Mouse (Mus musculus): ENCODE data around the gene Apba3. TPM values are rescaled to one million over a fixed set of nuclear protein-coding genes. Genes with fewer than 3 reads are reported as not detected.

Gene Apba3
- polyA plus RNA-seq, 1 experiment from 2014 or later, result 36.2 TPM

DNA sequence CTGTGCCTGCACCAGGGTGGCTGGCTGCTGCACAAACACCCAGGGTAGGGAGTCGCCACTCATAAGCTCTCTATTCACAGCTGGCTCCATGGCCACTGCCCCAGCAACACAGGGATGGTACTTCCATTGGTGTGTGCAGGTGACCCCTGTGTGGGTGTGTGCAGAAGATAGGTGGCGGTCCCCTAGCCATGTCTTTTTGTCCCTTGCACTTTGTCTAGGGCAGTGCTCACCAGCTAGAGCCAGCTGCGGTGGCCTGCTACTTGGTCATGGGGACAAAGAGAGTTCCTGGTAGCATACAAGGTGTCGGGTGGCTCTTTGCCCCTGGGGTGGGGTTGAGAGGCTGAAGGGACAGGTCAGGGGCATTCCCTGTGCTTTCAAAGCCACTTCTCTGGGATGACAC, 22.6 kb upstream of the Apba3 start:
- Histone ChIP-seq H3K36me3 (ENCODE audit: control insufficient read depth, insufficient read depth, low read length) (no peaks in the 10 kb centered on the region), H3K4me2 (ENCODE audit: low read depth, low read length, severe bottlenecking) (no peak overlapping the region), H3K27me3 (ENCODE audit: control insufficient read depth, insufficient read depth, low read length) (peaks cover 10% of the 10 kb centered on the region), H3K27ac (ENCODE audit: low read depth, low read length) (no peak overlapping the region), H3K4me1 (replicated peaks; ENCODE audit: control insufficient read depth, insufficient read depth, low read length) (peaks cover 6% of the 10 kb centered on the region), H3K9ac (ENCODE audit: low read length) (no peak overlapping the region), H3K4me3 (ENCODE audit: low read depth, low read length) (no peak overlapping the region), H3K9me3 (ENCODE audit: control insufficient read depth, low read length) (no peaks in the 10 kb centered on the region)
- no peak for DNase-seq (ENCODE audit: low spot score)
- ATAC-seq (replicated peaks; ENCODE audit: low FRiP score), result peak; percentile 1; the same call in 1 of the 2 replicates
- WGBS, result 74% methylated on average over 4 of the region's 4 CpGs

GRCm38 (mm10) chr10:81244595-81244994, 22.2 kb upstream of the Apba3 start:
- H3K9ac ChIP-seq (ENCODE audit: low read length), result no peak overlapping the region; the same call in 1 of the 2 replicates
- no peaks in the 10 kb centered on the region for H3K9me3 ChIP-seq (ENCODE audit: control insufficient read depth, low read length)
- no peaks in the 10 kb centered on the region for H3K36me3 ChIP-seq (ENCODE audit: control insufficient read depth, insufficient read depth, low read length)
- no peak overlapping the region for H3K4me3 ChIP-seq (ENCODE audit: low read depth, low read length)
- no peak overlapping the region for H3K27ac ChIP-seq (ENCODE audit: low read depth, low read length)
- H3K4me1 ChIP-seq (replicated peaks; ENCODE audit: control insufficient read depth, insufficient read depth, low read length), result peaks cover 6% of the 10 kb centered on the region
- peaks cover 7% of the 10 kb centered on the region for H3K27me3 ChIP-seq (ENCODE audit: control insufficient read depth, insufficient read depth, low read length)
- ATAC-seq (replicated peaks; ENCODE audit: low FRiP score) (peak; percentile 71), DNase-seq (ENCODE audit: low spot score) (peak; percentile 91)
- H3K4me2 ChIP-seq (ENCODE audit: low read depth, low read length, severe bottlenecking), result no peak overlapping the region
- 5% methylated on average over 17 of the region's 17 CpGs for WGBS

DNA sequence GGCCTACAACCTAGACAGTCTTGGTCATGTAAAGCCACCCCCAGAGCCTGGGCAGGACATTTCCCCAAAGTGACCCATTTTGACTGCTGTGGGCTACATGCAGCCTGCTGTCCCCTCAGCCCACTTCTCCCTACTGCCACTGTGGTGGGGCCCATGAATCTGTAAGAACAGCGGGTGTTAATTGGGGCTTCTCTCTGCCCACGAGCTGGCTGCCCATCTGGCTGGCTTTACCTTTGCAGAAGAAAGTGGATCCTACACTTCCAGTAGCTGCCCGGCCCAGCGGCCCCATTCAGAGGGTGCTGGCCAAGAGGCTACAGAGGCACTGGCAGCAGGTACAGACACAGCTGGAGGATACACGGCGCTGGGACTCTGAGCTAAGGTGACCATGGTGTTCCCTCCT, 21.6 kb upstream of the Apba3 start:
- WGBS, result 87% methylated on average over 6 of the region's 6 CpGs
- DNase-seq (ENCODE audit: low spot score), result no peak
- Histone ChIP-seq H3K4me3 (ENCODE audit: low read depth, low read length) (no peak overlapping the region), H3K9me3 (ENCODE audit: control insufficient read depth, low read length) (no peaks in the 10 kb centered on the region), H3K4me2 (ENCODE audit: low read depth, low read length, severe bottlenecking) (no peak overlapping the region), H3K27me3 (ENCODE audit: control insufficient read depth, insufficient read depth, low read length) (peaks cover 4% of the 10 kb centered on the region), H3K4me1 (replicated peaks; ENCODE audit: control insufficient read depth, insufficient read depth, low read length) (0 out of 2 replicates have a peak, but pooled peaks cover 1% of the 10 kb centered on the region), H3K36me3 (ENCODE audit: control insufficient read depth, insufficient read depth, low read length) (no peaks in the 10 kb centered on the region), H3K27ac (ENCODE audit: low read depth, low read length) (no peak overlapping the region), H3K9ac (ENCODE audit: low read length) (no peak overlapping the region; the same call in 1 of the 2 replicates)
- ATAC-seq (replicated peaks; ENCODE audit: low FRiP score), result no peak

DNA sequence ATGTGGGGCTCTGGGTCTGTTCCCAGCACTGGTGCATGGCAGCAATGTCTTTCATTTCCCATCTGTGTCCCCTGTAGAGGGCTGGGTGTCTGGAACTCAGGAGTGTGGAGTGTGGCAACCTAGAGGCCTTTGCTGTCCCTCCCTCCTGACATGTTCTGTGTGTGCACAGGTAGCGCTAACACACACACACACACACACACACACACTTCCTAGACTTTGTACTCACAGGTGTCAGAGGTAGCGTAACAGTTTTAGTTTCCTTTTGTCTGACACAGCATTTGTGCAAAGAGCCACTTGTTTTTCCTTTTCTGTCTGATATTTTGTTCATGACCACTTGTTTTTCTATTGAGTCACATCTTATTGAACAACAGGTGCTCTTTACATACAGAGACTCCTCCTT, 19.0 kb upstream of the Apba3 start:
- Histone ChIP-seq H3K9ac (ENCODE audit: low read length) (no peak overlapping the region), H3K27me3 (ENCODE audit: control insufficient read depth, insufficient read depth, low read length) (peaks cover 14% of the 10 kb centered on the region), H3K9me3 (ENCODE audit: control insufficient read depth, low read length) (no peaks in the 10 kb centered on the region), H3K4me3 (ENCODE audit: low read depth, low read length) (no peak overlapping the region), H3K4me2 (ENCODE audit: low read depth, low read length, severe bottlenecking) (no peak overlapping the region), H3K36me3 (ENCODE audit: control insufficient read depth, insufficient read depth, low read length) (no peaks in the 10 kb centered on the region), H3K27ac (ENCODE audit: low read depth, low read length) (no peak overlapping the region), H3K4me1 (replicated peaks; ENCODE audit: control insufficient read depth, insufficient read depth, low read length) (peaks cover 2% of the 10 kb centered on the region; the same call in 1 of the 2 replicates)
- ATAC-seq (replicated peaks; ENCODE audit: low FRiP score), result no peak
- DNase-seq (ENCODE audit: low spot score), result no peak
- 95% methylated on average over 2 of the region's 2 CpGs for WGBS

- H3K4me1 ChIP-seq (replicated peaks; ENCODE audit: control insufficient read depth, insufficient read depth, low read length), result peaks cover 4% of the 10 kb centered on the region
- H3K4me3 ChIP-seq (ENCODE audit: low read depth, low read length), result no peak overlapping the region
Measured at GRCm38 (mm10) chr10:81249442-81249841, 17.3 kb upstream of the Apba3 start.

GRCm38 (mm10) chr10:81252424-81253419, 14.0 kb upstream of the Apba3 start, which contains the start of gene Matk:
Gene Matk (plus strand): TSS chr10:81252935.
- Histone ChIP-seq H3K27ac (ENCODE audit: low read depth, low read length) (no peak within 1 kb of the TSS), H3K4me2 (ENCODE audit: low read depth, low read length, severe bottlenecking) (peak within 1 kb of the TSS; percentile 50), H3K27me3 (ENCODE audit: control insufficient read depth, insufficient read depth, low read length) (peaks cover 34% of the 10 kb centered on the region), H3K9me3 (ENCODE audit: control insufficient read depth, low read length) (no peaks in the 10 kb centered on the region), H3K4me1 (replicated peaks; ENCODE audit: control insufficient read depth, insufficient read depth, low read length) (peaks cover 9% of the 10 kb centered on the region), H3K36me3 (ENCODE audit: control insufficient read depth, insufficient read depth, low read length) (no peaks in the 10 kb centered on the region), H3K4me3 (ENCODE audit: low read depth, low read length) (peak within 1 kb of the TSS; percentile 17), H3K9ac (ENCODE audit: low read length) (peak within 1 kb of the TSS; percentile 16)
- 10% methylated on average over 44 of the region's 44 CpGs for WGBS
- DNase-seq (ENCODE audit: low spot score), result peak; percentile 79
- ATAC-seq (replicated peaks; ENCODE audit: low FRiP score), result peak; percentile 74

More at GRCm38 (mm10) chr10:81249442-81249841, 17.3 kb upstream of the Apba3 start:
- Histone ChIP-seq H3K36me3 (ENCODE audit: control insufficient read depth, insufficient read depth, low read length) (no peaks in the 10 kb centered on the region), H3K9me3 (ENCODE audit: control insufficient read depth, low read length) (no peaks in the 10 kb centered on the region), H3K9ac (ENCODE audit: low read length) (no peak overlapping the region), H3K27ac (ENCODE audit: low read depth, low read length) (no peak overlapping the region), H3K4me2 (ENCODE audit: low read depth, low read length, severe bottlenecking) (no peak overlapping the region), H3K27me3 (ENCODE audit: control insufficient read depth, insufficient read depth, low read length) (peaks cover 19% of the 10 kb centered on the region)
- 81% methylated on average over 8 of the region's 8 CpGs for WGBS
- DNase-seq (ENCODE audit: low spot score) (no peak), ATAC-seq (replicated peaks; ENCODE audit: low FRiP score) (no peak)

DNA sequence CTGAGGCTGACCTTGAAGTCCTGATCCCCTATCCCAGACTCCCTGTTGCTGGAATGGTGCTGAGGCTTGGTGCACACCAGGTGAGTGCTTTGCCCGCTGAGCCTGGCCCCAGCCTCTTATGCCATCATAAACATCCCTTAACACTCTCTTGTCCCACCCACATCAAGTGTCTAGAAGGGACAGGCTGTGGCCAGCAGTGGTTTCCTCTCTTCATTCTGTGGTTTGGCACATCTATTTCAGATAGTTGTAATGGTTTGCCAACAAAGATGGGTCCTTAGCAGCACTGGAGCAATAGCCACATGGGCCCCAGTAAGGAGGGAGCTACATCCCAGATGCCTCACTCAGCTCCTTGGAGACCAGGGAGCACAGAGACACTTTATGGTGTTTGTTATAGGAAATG, 11.9 kb upstream of the Apba3 start:
- ATAC-seq (replicated peaks; ENCODE audit: low FRiP score) (no peak), DNase-seq (ENCODE audit: low spot score) (no peak)
- WGBS, result 76% methylated on average over 1 of the region's 1 CpGs
- H3K4me2 ChIP-seq (ENCODE audit: low read depth, low read length, severe bottlenecking), result no peak overlapping the region
- peaks cover 50% of the 10 kb centered on the region for H3K27me3 ChIP-seq (ENCODE audit: control insufficient read depth, insufficient read depth, low read length)
- H3K4me1 ChIP-seq (replicated peaks; ENCODE audit: control insufficient read depth, insufficient read depth, low read length), result peaks cover 13% of the 10 kb centered on the region
- no peak overlapping the region for H3K27ac ChIP-seq (ENCODE audit: low read depth, low read length)
- no peaks in the 10 kb centered on the region for H3K9me3 ChIP-seq (ENCODE audit: control insufficient read depth, low read length)
- H3K4me3 ChIP-seq (ENCODE audit: low read depth, low read length), result no peak overlapping the region
- H3K36me3 ChIP-seq (ENCODE audit: control insufficient read depth, insufficient read depth, low read length), result no peaks in the 10 kb centered on the region
- H3K9ac ChIP-seq (ENCODE audit: low read length), result no peak overlapping the region

GRCm38 (mm10) chr10:81257158-81258039, 9.4 kb upstream of the Apba3 start:
- WGBS, result under 1% methylated on average over 62 of the region's 62 CpGs
- Histone ChIP-seq H3K4me1 (replicated peaks; ENCODE audit: control insufficient read depth, insufficient read depth, low read length) (peaks cover 13% of the 10 kb centered on the region), H3K27me3 (ENCODE audit: control insufficient read depth, insufficient read depth, low read length) (peaks cover 40% of the 10 kb centered on the region), H3K9ac (ENCODE audit: low read length) (peak overlapping the region; percentile 55), H3K36me3 (ENCODE audit: control insufficient read depth, insufficient read depth, low read length) (no peaks in the 10 kb centered on the region), H3K27ac (ENCODE audit: low read depth, low read length) (no peak overlapping the region), H3K4me3 (ENCODE audit: low read depth, low read length) (peak overlapping the region; percentile 40), H3K4me2 (ENCODE audit: low read depth, low read length, severe bottlenecking) (peak overlapping the region; percentile 72), H3K9me3 (ENCODE audit: control insufficient read depth, low read length) (no peaks in the 10 kb centered on the region)
- peak; percentile 74 for DNase-seq (ENCODE audit: low spot score)
- no peak for ATAC-seq (replicated peaks; ENCODE audit: low FRiP score)

Data from forebrain, embryonic 11.5 days (tissue).